ENCODE assay signal across 8 mouse cellular contexts in genomic region chr2:128698140-128698692, GRCm38 (mm10). TPM values are rescaled to one million over a fixed set of nuclear protein-coding genes. Genes with fewer than 3 reads are reported as not detected.
DNase-seq lines count a peak whose midpoint lies in the region; ATAC-seq lines count a peak whose summit lies in the region.

No protein-coding gene starts in this region.

- H3K4me1 ChIP-seq in forebrain, embryonic 16.5 days (replicated peaks; ENCODE audit: control insufficient read depth, insufficient read depth, low read length) = peaks cover 13% of the 10 kb centered on the region
- H3K4me1 ChIP-seq in liver, embryonic 16.5 days (ENCODE audit: control insufficient read depth, low read depth, low read length) = no peaks in the 10 kb centered on the region; the same call in none of the 2 replicates
- peaks cover 12% of the 10 kb centered on the region for H3K4me1 ChIP-seq in neural tube, embryonic 12.5 days

- H3K9me3 ChIP-seq in forebrain, embryonic 16.5 days (ENCODE audit: control insufficient read depth, low read length) = no peaks in the 10 kb centered on the region
- H3K9me3 ChIP-seq in liver, embryonic 16.5 days (replicated peaks; ENCODE audit: control insufficient read depth, low read length) = no peaks in the 10 kb centered on the region
- H3K9me3 ChIP-seq in neural tube, embryonic 12.5 days = no peaks in the 10 kb centered on the region

- no peak overlapping the region for H3K27ac ChIP-seq in forebrain, embryonic 16.5 days (ENCODE audit: low read length)
- H3K27ac ChIP-seq in liver, embryonic 16.5 days (ENCODE audit: low read length) = peak overlapping the region; percentile 60; the same call in 1 of the 2 replicates
- no peak overlapping the region for H3K27ac ChIP-seq in neural tube, embryonic 12.5 days

- no peaks in the 10 kb centered on the region for H3K36me3 ChIP-seq in forebrain, embryonic 16.5 days (ENCODE audit: control insufficient read depth, insufficient read depth)
- no peaks in the 10 kb centered on the region for H3K36me3 ChIP-seq in liver, embryonic 16.5 days (ENCODE audit: control insufficient read depth, insufficient read depth)
- H3K36me3 ChIP-seq in neural tube, embryonic 12.5 days = no peaks in the 10 kb centered on the region

- peak; percentile 92 for DNase-seq in ES-CJ7 (ENCODE audit: low read depth, low spot score)
- peak; percentile 20 for DNase-seq in cerebellum, adult 11 months
- DNase-seq in heart, postnatal 25 days (ENCODE audit: low spot score) = peak; percentile 79
- peak; percentile 84 for DNase-seq in layer of hippocampus, adult 11-12 months (ENCODE audit: low spot score)
- DNase-seq in testis, postnatal 10 days (ENCODE audit: low spot score) = peak; percentile 89

- peak overlapping the region; percentile 33 for H3K9ac ChIP-seq in forebrain, embryonic 16.5 days (replicated peaks; ENCODE audit: low read depth, low read length)
- no peak overlapping the region for H3K9ac ChIP-seq in liver, embryonic 16.5 days (ENCODE audit: low read depth, low read length)
- peak overlapping the region; percentile 54; the same call in 1 of the 2 replicates for H3K9ac ChIP-seq in neural tube, embryonic 12.5 days

- H3K4me3 ChIP-seq in forebrain, embryonic 16.5 days (replicated peaks; ENCODE audit: low read length) = peak overlapping the region; percentile 49
- peak overlapping the region; percentile 62 for H3K4me3 ChIP-seq in liver, embryonic 16.5 days (ENCODE audit: low read depth, low read length)
- peak overlapping the region; percentile 51 for H3K4me3 ChIP-seq in neural tube, embryonic 12.5 days

- 0% methylated on average over 14 of the region's 14 CpGs for WGBS in forebrain, embryonic 16.5 days
- under 1% methylated on average over 14 of the region's 14 CpGs for WGBS in liver, embryonic 16.5 days (ENCODE audit: insufficient replicate concordance)
- under 1% methylated on average over 14 of the region's 14 CpGs for WGBS in neural tube, embryonic 12.5 days

- intact Hi-C loops in heart, postnatal 25 days (cut with DNase I) = loop anchor here (1.0 to 5.0 kb wide), 3 partner anchors 63 to 249 kb away; no protein-coding TSS in a partner anchor

- peak overlapping the region; percentile 85 for H3K4me2 ChIP-seq in forebrain, embryonic 16.5 days (ENCODE audit: low read length)
- peak overlapping the region; percentile 57 for H3K4me2 ChIP-seq in liver, embryonic 16.5 days (ENCODE audit: low read depth, low read length)
- peak overlapping the region; percentile 93 for H3K4me2 ChIP-seq in neural tube, embryonic 12.5 days (replicated peaks)

- H3K27me3 ChIP-seq in forebrain, embryonic 16.5 days (replicated peaks; ENCODE audit: control insufficient read depth, insufficient read depth, low read length) = peaks cover 3% of the 10 kb centered on the region; the same call in 1 of the 2 replicates
- H3K27me3 ChIP-seq in liver, embryonic 16.5 days (ENCODE audit: control insufficient read depth, insufficient read depth, low read depth, low read length) = peaks cover 24% of the 10 kb centered on the region
- H3K27me3 ChIP-seq in neural tube, embryonic 12.5 days (replicated peaks) = no peaks in the 10 kb centered on the region

- peak; percentile 89 for ATAC-seq in forebrain, embryonic 16.5 days
- peak; percentile 73 for ATAC-seq in liver, embryonic 16.5 days (ENCODE audit: low read depth)
- peak; percentile 93 for ATAC-seq in neural tube, embryonic 12.5 days (ENCODE audit: low FRiP score, low read depth)

RNA-seq across cellular contexts. Expression of gene Mertk, which starts 0.5 kb away (rescaled TPM):
- polyA plus RNA-seq in forebrain, embryonic 16.5 days (2015; fragmentation: Nextera tagmentation; extraction: Ambion mirVana) = 0.73 and 1.2 TPM in 2 replicates
- 1 to 10 TPM; 4.0 to 5.0 TPM for total RNA-seq in heart, postnatal 25 days (2021)
- polyA plus RNA-seq in liver, embryonic 16.5 days (2015; fragmentation: Nextera tagmentation; extraction: Ambion mirVana) = 6.4 and 7.4 TPM in 2 replicates
- 3.1 and 3.6 TPM in 2 replicates for polyA plus RNA-seq in neural tube, embryonic 12.5 days (2016; fragmentation: Nextera tagmentation; extraction: Ambion mirVana)

RNA-seq across cellular contexts. Expression of gene Anapc1, which starts 11.0 kb away (rescaled TPM):
- 59.5 and 62.2 TPM in 2 replicates for polyA plus RNA-seq in forebrain, embryonic 16.5 days (2015; fragmentation: Nextera tagmentation; extraction: Ambion mirVana)
- total RNA-seq in heart, postnatal 25 days (2021) = 10 to 100 TPM; 40.2 to 43.2 TPM
- polyA plus RNA-seq in liver, embryonic 16.5 days (2015; fragmentation: Nextera tagmentation; extraction: Ambion mirVana) = 24.2 and 24.9 TPM in 2 replicates
- polyA plus RNA-seq in neural tube, embryonic 12.5 days (2016; fragmentation: Nextera tagmentation; extraction: Ambion mirVana) = 67.1 and 69.8 TPM in 2 replicates

Comparison
In these comparisons a context has a peak if more than half of its experiments do, and no peak if none do; other contexts are left out.
1. DNase-seq: peak in every context shown above with its lines; median percentile 92 in ES-CJ7; 89 in testis, postnatal 10 days; 84 in layer of hippocampus, adult 11-12 months; 79 in heart, postnatal 25 days; 20 in cerebellum, adult 11 months.